Mouse (Mus musculus) CH12.LX (cell line): ENCODE measurements around the gene Hdac4. TPM values are rescaled to one million over a fixed set of nuclear protein-coding genes. Genes with fewer than 3 reads are reported as not detected.

Source experiments
- DNase-seq: peaks from one replicate; pipeline ENCODE4 v3.0.0-alpha.2; 2013; ENCODE audit errors: extremely low read depth
- H3K27ac ChIP-seq: 2 replicates; pipeline ENCODE4 v1.5.1; 2012; ENCODE audit warnings: low read depth, mild to moderate bottlenecking, control low read depth, moderate library complexity; ENCODE audit not compliant: insufficient read depth
- H3K27me3 ChIP-seq: replicated peaks from 2 replicates; pipeline ENCODE3; 2012; ENCODE audit warnings: inconsistent platforms
- H3K36me3 ChIP-seq, 2 experiments: replicated peaks in 1 of 2; 2 replicates each; pipeline versions ENCODE3 to v1.6.1; 2012; ENCODE audit warnings: inconsistent platforms in 1 of 2, low read length in 1 of 2, mild to moderate bottlenecking in 1 of 2, mixed read lengths in 1 of 2, moderate library complexity in 1 of 2; ENCODE audit not compliant: control insufficient read depth in 1 of 2, insufficient read depth in 1 of 2
- H3K4me1 ChIP-seq, 2 experiments: 2 replicates each; pipeline ENCODE4 v1.6.1; 2012; ENCODE audit warnings: inconsistent platforms in 1 of 2, moderate library complexity in 1 of 2; ENCODE audit not compliant: insufficient read depth in 2 of 2, control insufficient read depth in 1 of 2
- H3K4me2 ChIP-seq: 2 replicates; pipeline ENCODE4 v1.6.1; 2012; ENCODE audit warnings: low read depth, mild to moderate bottlenecking, control low read depth; ENCODE audit not compliant: poor library complexity, insufficient read depth, severe bottlenecking
- H3K4me3 ChIP-seq, 3 experiments: fragments of 150-350 bp in 1 of 3; sonication (generic) in 1 of 3; replicated peaks in 1 of 3; 2 replicates each; pipeline versions ENCODE3 to v1.5.1; 2011 to 2012; ENCODE audit warnings: low read depth in 2 of 3, low read length in 2 of 3, mild to moderate bottlenecking in 2 of 3, moderate library complexity in 2 of 3, control low read depth in 1 of 3, improper control_type of control experiment in 1 of 3, inconsistent platforms in 1 of 3, mixed read lengths in 1 of 3; ENCODE audit not compliant: poor library complexity in 1 of 3
- H3K79me2 ChIP-seq: replicated peaks from 2 replicates; pipeline ENCODE4 v1.6.1; 2012; ENCODE audit warnings: mild to moderate bottlenecking, moderate library complexity; ENCODE audit not compliant: control insufficient read depth, poor library complexity, insufficient read depth, severe bottlenecking; ENCODE audit errors: extremely low read depth
- H3K9ac ChIP-seq: 2 replicates; pipeline ENCODE4 v1.6.1; 2012; ENCODE audit warnings: low read depth, mild to moderate bottlenecking, control low read depth, moderate library complexity; ENCODE audit not compliant: insufficient read depth
- H3K9me3 ChIP-seq: replicated peaks from 2 replicates; pipeline ENCODE3; 2012; ENCODE audit warnings: low read length, inconsistent platforms, mixed read lengths
- CHD1 ChIP-seq: IDR thresholded peaks from 2 replicates; pipeline ENCODE4 v1.6.1; 2012; ENCODE audit warnings: low read depth, low read length, improper control_type of control experiment, inconsistent platforms
- CHD2 ChIP-seq: IDR thresholded peaks from 2 replicates; pipeline ENCODE4 v1.6.1; 2011; ENCODE audit warnings: low read length, improper control_type of control experiment
- ELF1 ChIP-seq: IDR thresholded peaks from 2 replicates; pipeline ENCODE4 v1.6.1; 2014; ENCODE audit warnings: low read depth, mild to moderate bottlenecking, inconsistent platforms, low read length, improper control_type of control experiment
- EP300 ChIP-seq: IDR thresholded peaks from 2 replicates; pipeline ENCODE4 v1.6.1; 2011; ENCODE audit warnings: low read length, improper control_type of control experiment
- GABPA ChIP-seq: IDR thresholded peaks from 2 replicates; pipeline ENCODE4 v1.6.1; 2012; ENCODE audit warnings: low read depth, low read length, improper control_type of control experiment, inconsistent platforms; ENCODE audit not compliant: insufficient replicate concordance
- HCFC1 ChIP-seq: IDR thresholded peaks from 2 replicates; pipeline ENCODE4 v1.6.1; 2012; ENCODE audit warnings: low read depth, mild to moderate bottlenecking, inconsistent platforms, low read length, improper control_type of control experiment
- IRF4 ChIP-seq: IDR thresholded peaks from 2 replicates; pipeline ENCODE4 v1.6.1; 2014; ENCODE audit warnings: low read depth, mild to moderate bottlenecking, inconsistent platforms, low read length, improper control_type of control experiment
- JUN ChIP-seq: IDR thresholded peaks from 2 replicates; pipeline ENCODE4 v1.6.1; 2011; ENCODE audit warnings: low read depth, mild to moderate bottlenecking, low read length, improper control_type of control experiment, moderate library complexity; ENCODE audit not compliant: insufficient read depth
- KAT2A ChIP-seq: IDR thresholded peaks from 2 replicates; pipeline ENCODE4 v1.6.1; 2012; ENCODE audit warnings: low read length, improper control_type of control experiment, inconsistent platforms; ENCODE audit not compliant: insufficient replicate concordance
- MAFK ChIP-seq: IDR thresholded peaks from 2 replicates; pipeline ENCODE4 v1.6.1; 2011; ENCODE audit warnings: low read length, improper control_type of control experiment; ENCODE audit not compliant: insufficient replicate concordance
- MAX ChIP-seq: IDR thresholded peaks from 2 replicates; pipeline ENCODE4 v1.6.1; 2011; ENCODE audit warnings: low read length, improper control_type of control experiment
- MEF2A ChIP-seq: IDR thresholded peaks from 2 replicates; pipeline ENCODE4 v1.6.1; 2014; ENCODE audit warnings: low read depth, mild to moderate bottlenecking, inconsistent platforms, low read length, improper control_type of control experiment, borderline replicate concordance
- PAX5 ChIP-seq: IDR thresholded peaks from 2 replicates; pipeline ENCODE4 v1.6.1; 2012; ENCODE audit warnings: low read length, inconsistent platforms, mixed read lengths
- RAD21 ChIP-seq: IDR thresholded peaks from 2 replicates; pipeline ENCODE4 v1.6.1; 2011; ENCODE audit warnings: low read depth, mild to moderate bottlenecking, low read length, improper control_type of control experiment, moderate library complexity
- SIN3A ChIP-seq: IDR thresholded peaks from 2 replicates; pipeline ENCODE4 v1.6.1; 2012; ENCODE audit warnings: low read length, improper control_type of control experiment, inconsistent platforms
- USF1 ChIP-seq: IDR thresholded peaks from 2 replicates; pipeline ENCODE4 v1.6.1; 2014; ENCODE audit warnings: low read depth, mild to moderate bottlenecking, inconsistent platforms, low read length, improper control_type of control experiment
- USF2 ChIP-seq: conservative IDR thresholded peaks from 2 replicates; pipeline ENCODE4 v1.6.1; 2011; ENCODE audit warnings: low read depth, low read length, improper control_type of control experiment
- ZKSCAN1 ChIP-seq: IDR thresholded peaks from 2 replicates; pipeline ENCODE4 v1.6.1; 2012; ENCODE audit warnings: low read depth, inconsistent platforms, low read length, improper control_type of control experiment, borderline replicate concordance
- dilution Hi-C: fragments of 300-500 bp; cut with MboI; formaldehyde crosslinking; loops from 2 replicates; pipeline ENCODE4 v1.14.3; 2020; ENCODE audit warnings: low sequenced_read_pairs; ENCODE audit not compliant: extremely low pct_unique_long_range_greater_than_20kb, extremely low pct_ligation_motif_present
- in situ Hi-C: fragments of 300-500 bp; cut with MboI; formaldehyde crosslinking; loops from 3 replicates; pipeline ENCODE4 v1.14.3; 2019; ENCODE audit warnings: low sequenced_read_pairs, low pct_ligation_motif_present, low pct_unique_long_range_greater_than_20kb, mixed read lengths
- polyA plus RNA-seq: library from polyadenylated mRNA; unstranded; fragments of >175 nt; gene quantifications from 2 replicates; pipeline ENCODE4 v1.2.1, GENCODE M21; 2012; ENCODE audit warnings: low read depth; ENCODE audit not compliant: insufficient read length
- total RNA-seq, 2 experiments: library from RNA; depleted of rRNA; stranded (reverse); fragments of 300-350 nt in 1 of 2; fragments of >200 nt in 1 of 2; gene quantifications; 2 replicates each; pipeline ENCODE4 v1.2.3; 2012 to 2014

Gene Hdac4
- total and polyA plus RNA-seq, 3 experiments: 2.4 to 6.3 (median 4.3) TPM

- no peaks in the 10 kb centered on the region for H3K9me3 ChIP-seq
- DNase-seq: no peak
- peaks cover 3 to 15% of the 10 kb centered on the region in 2 experiments; a peak in 3 of 4 replicates for H3K4me1 ChIP-seq
- H3K4me2 ChIP-seq: no peak overlapping the region
- dilution Hi-C loops (no loop called here), in situ Hi-C loops (no loop called here)
- no peak overlapping the region for H3K4me3 ChIP-seq
- no peak overlapping the region for H3K27ac ChIP-seq
- peaks cover 0 to 6% of the 10 kb centered on the region in 2 experiments for H3K36me3 ChIP-seq
- H3K27me3 ChIP-seq: no peaks in the 10 kb centered on the region
- no peak overlapping the region for H3K9ac ChIP-seq
- TF ChIP-seq KAT2A (no peak), MEF2A (no peak), MAX (no peak), PAX5 (no peak), EP300 (no peak), USF2 (no peak), ZKSCAN1 (no peak), SIN3A (no peak), CHD2 (no peak), MAFK (no peak), CHD1 (no peak), IRF4 (no peak), ELF1 (no peak)
- no peaks in the 10 kb centered on the region for H3K79me2 ChIP-seq
Observed at GRCm38 (mm10) chr1:92107521-92107920, 88.0 kb downstream of the Hdac4 start.

GRCm38 (mm10) chr1:92106486-92107160 is 88.9 kb downstream of the Hdac4 start:
- H3K79me2 ChIP-seq: no peaks in the 10 kb centered on the region
- H3K36me3 ChIP-seq: peaks cover 0 to 6% of the 10 kb centered on the region in 2 experiments
- H3K27ac ChIP-seq: no peak overlapping the region
- H3K4me1 ChIP-seq: peaks cover 3 to 15% of the 10 kb centered on the region in 2 experiments; a peak in 3 of 4 replicates
- no peaks in the 10 kb centered on the region for H3K9me3 ChIP-seq
- H3K4me2 ChIP-seq: no peak overlapping the region
- H3K9ac ChIP-seq: no peak overlapping the region
- in situ Hi-C loops: no loop called here
- TF ChIP-seq RAD21 (no peak), HCFC1 (no peak), IRF4 (no peak), JUN (no peak), USF1 (no peak), CHD2 (no peak), ZKSCAN1 (no peak), ELF1 (no peak), GABPA (no peak)
- TF ChIP-seq, all 38 proteins: peak for 0
- Histone ChIP-seq H3K4me3 (no peak overlapping the region), H3K27me3 (no peaks in the 10 kb centered on the region)
- no peak for DNase-seq
- dilution Hi-C loops: no loop called here
